Mouse (Mus musculus): ENCODE measurements around the gene Rhbdd1.

Gene Rhbdd1

DNA sequence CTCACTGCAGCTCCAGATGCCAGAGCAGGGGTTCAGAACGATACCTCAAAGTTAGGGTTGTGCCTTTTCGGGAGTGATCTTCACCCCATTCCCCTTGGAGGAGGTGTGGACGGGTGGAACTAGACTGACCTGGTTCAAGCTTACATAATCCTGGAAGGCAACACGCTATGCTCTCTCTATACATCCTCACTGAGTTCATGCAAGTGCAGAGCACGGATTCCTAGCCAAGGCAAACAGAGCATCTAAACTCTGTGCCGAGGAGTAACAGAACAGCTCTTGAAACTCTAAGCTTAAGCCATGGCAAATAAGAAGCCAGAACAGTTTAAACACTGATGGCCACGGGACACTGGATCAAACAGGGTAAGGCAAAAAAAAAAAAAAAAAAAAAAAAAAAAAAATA, 166.1 kb downstream of the Rhbdd1 start:
- no peak for DNase-seq (ENCODE audit: low spot score)

DNA sequence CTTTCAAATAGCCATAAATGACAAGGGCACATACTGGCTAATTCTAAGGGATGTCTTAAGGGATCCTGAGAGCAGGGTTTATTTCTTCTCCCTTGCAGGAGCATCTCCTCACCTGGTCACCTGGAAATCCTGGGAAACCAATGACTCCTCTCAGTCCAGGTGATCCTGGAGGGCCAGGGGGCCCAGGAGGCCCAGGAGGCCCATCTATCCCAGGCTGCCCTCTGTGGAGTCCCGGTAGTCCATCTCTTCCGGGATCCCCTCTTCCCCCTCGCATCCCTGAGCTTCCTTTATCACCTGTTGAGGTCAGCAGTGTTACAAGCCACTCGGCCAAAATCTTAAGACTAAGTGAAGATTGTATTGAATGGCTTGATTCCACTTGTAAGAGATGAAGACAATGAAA, 170.1 kb downstream of the Rhbdd1 start:
- no peak for DNase-seq (ENCODE audit: low spot score)

DNA sequence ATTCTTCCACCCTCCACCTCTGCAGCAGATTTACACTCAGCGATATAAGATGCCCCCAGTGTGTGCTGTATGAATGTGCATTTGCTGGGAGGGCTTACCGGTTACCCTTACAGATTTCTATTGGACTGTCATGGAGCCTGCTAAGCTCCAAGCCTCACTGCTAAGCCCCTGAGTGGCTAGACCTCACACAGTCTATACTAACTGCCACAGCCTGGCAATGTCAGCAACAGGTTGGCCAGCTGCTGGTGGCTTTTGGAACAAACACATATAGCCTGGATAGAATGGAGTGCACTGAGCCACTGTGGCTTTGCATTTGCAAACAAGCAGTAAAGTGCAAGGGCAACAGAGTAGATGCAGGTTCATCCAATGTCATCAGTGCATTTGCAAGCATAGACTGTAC, 175.7 kb downstream of the Rhbdd1 start:
- no peak for DNase-seq (ENCODE audit: low spot score)
